ENCODE assay signal across 24 mouse cellular contexts in the genomic region with DNA sequence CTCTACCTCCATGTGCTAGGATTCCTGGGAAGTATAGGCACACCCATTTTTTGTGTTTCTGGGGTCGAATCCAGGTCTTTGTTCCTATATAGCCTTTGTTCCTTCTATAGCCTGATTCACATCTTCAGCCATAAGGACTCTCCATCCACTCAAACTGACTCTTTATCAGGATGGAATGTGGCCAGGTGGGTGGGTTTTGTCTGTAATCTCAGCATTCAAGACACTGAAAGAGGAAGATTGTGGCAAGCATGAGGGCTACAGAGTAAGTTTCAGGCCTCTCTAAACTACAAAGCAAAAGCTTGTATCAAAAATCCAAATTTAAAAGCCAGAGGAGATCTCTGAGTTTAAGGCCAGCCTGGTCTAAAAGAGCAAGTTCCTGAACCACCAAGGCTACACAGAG.
DNase-seq lines count a peak whose midpoint lies in the region; ATAC-seq and TF ChIP-seq lines count a peak whose summit lies in the region.
"Had no signal": no experiment of that assay in that cellular context is flagged by ENCODE, and none has a peak within 500 bp of the region (broad histone marks: within the 10 kb centered on the region; RNA-seq: fewer than 3 reads in every experiment).

No protein-coding gene starts in this region.

- no peak for TF ChIP-seq RAD21 in MEL (IDR thresholded peaks at IDR 0.05; ENCODE audit: low read depth, low read length)

- no peak overlapping the region for H3K4me2 ChIP-seq in lung, postnatal 0 days (replicated peaks; ENCODE audit: low read depth, low read length)

- no peak for TF ChIP-seq POLR2A in MEL (IDR thresholded peaks at IDR 0.05; ENCODE audit: control insufficient read depth in 1 of 2, insufficient read depth in 1 of 2, low read depth in 1 of 2, low read length in 2 of 2, poor library complexity in 1 of 2)
- no peak for TF ChIP-seq POLR2A in bone marrow macrophage, adult 2 months (IDR thresholded peaks at IDR 0.05; ENCODE audit: borderline replicate concordance, low read depth, low read length)
- TF ChIP-seq POLR2A in cerebellum, adult 2 months (IDR thresholded peaks at IDR 0.05; ENCODE audit: borderline replicate concordance, insufficient read depth, low read length) = no peak

- 0 out of 2 replicates have a peak, but pooled peaks have one; percentile 18 for TF ChIP-seq EP300 in lung, postnatal 0 days (IDR thresholded peaks at IDR 0.05)
- peak in 1 of 2 experiments; percentile 48; a peak in 1 of 4 replicates for TF ChIP-seq EP300 in MEL (IDR thresholded peaks at IDR 0.05; ENCODE audit: low read depth in 1 of 2, low read length in 2 of 2)

- 50% methylated on average over 1 of the region's 1 CpGs for WGBS in lung, postnatal 0 days
- WGBS in macrophage (ENCODE audit: missing documents) = 71% methylated on average over 1 of the region's 1 CpGs
- 74% methylated on average over 1 of the region's 1 CpGs for WGBS in cerebellum, adult 2 months

- H3K9ac ChIP-seq in lung, postnatal 0 days (replicated peaks; ENCODE audit: low read depth) = no peak overlapping the region
- H3K9ac ChIP-seq in MEL (ENCODE audit: control insufficient read depth, low read depth, low read length, poor library complexity, severe bottlenecking) = no peak overlapping the region

- TF ChIP-seq CTCF in lung, postnatal 0 days (IDR thresholded peaks at IDR 0.05) = no peak
- no peak for TF ChIP-seq CTCF in MEL (IDR thresholded peaks at IDR 0.05 in 2 of 3, conservative IDR thresholded peaks at IDR 0.05 in 1 of 3; ENCODE audit: control insufficient read depth in 1 of 3, insufficient read depth in 1 of 3, low read depth in 2 of 3, low read length in 3 of 3, poor library complexity in 1 of 3, severe bottlenecking in 1 of 3)
- TF ChIP-seq CTCF in bone marrow macrophage, adult 2 months (IDR thresholded peaks at IDR 0.05; ENCODE audit: low read depth, low read length) = no peak
- TF ChIP-seq CTCF in cerebellum, adult 2 months (IDR thresholded peaks at IDR 0.05; ENCODE audit: borderline replicate concordance, insufficient read depth, low read depth, low read length) = no peak

- H3K27me3 ChIP-seq in lung, postnatal 0 days (replicated peaks; ENCODE audit: insufficient read depth, low read length) = no peaks in the 10 kb centered on the region
- peaks cover 0 to 1% of the 10 kb centered on the region in 2 experiments; a peak in 1 of 4 replicates for H3K27me3 ChIP-seq in MEL (ENCODE audit: control insufficient read depth in 1 of 2, insufficient read depth in 2 of 2, low read length in 2 of 2)
- H3K27me3 ChIP-seq in cerebellum, adult 2 months (ENCODE audit: control insufficient read depth, insufficient read depth, low read length) = no peaks in the 10 kb centered on the region
- H3K27me3 ChIP-seq: CH12.LX, Patski had no signal

- no peak overlapping the region for H3K27ac ChIP-seq in lung, postnatal 0 days (ENCODE audit: low read length)
- H3K27ac ChIP-seq in MEL (ENCODE audit: control insufficient read depth, low read depth, low read length) (no peak overlapping the region), macrophage (peak overlapping the region; percentile 87)
- peak overlapping the region; percentile 31; the same call in 1 of the 2 replicates for H3K27ac ChIP-seq in bone marrow macrophage, adult 2 months (ENCODE audit: insufficient read depth, low read depth, low read length)
- H3K27ac ChIP-seq in cerebellum, adult 2 months (ENCODE audit: insufficient read depth, low read length) = no peak overlapping the region

- no peak overlapping the region for H3K4me3 ChIP-seq in lung, postnatal 0 days (ENCODE audit: low read depth, low read length)
- H3K4me3 ChIP-seq in MEL (ENCODE audit: control insufficient read depth in 1 of 2, insufficient read depth in 1 of 2, low read depth in 2 of 2, low read length in 2 of 2) = no peak overlapping the region
- no peak overlapping the region for H3K4me3 ChIP-seq in bone marrow macrophage, adult 2 months (ENCODE audit: insufficient read depth, low read length)
- no peak overlapping the region for H3K4me3 ChIP-seq in macrophage (ENCODE audit: inconsistent target)
- H3K4me3 ChIP-seq in cerebellum, adult 2 months (replicated peaks; ENCODE audit: insufficient read depth, low read depth, low read length) = no peak overlapping the region

- H3K36me3 ChIP-seq in lung, postnatal 0 days (ENCODE audit: insufficient read depth, low read length) = no peaks in the 10 kb centered on the region
- peaks cover 0 to 3% of the 10 kb centered on the region in 2 experiments; a peak in 1 of 4 replicates for H3K36me3 ChIP-seq in MEL (ENCODE audit: control insufficient read depth in 1 of 2, insufficient read depth in 2 of 2, low read length in 2 of 2)
- H3K36me3 ChIP-seq in macrophage (ENCODE audit: inconsistent target) = no peaks in the 10 kb centered on the region
- H3K36me3 ChIP-seq: G1E had no signal

- DNase-seq in lung, postnatal 0 days (ENCODE audit: low spot score) = no peak
- no peak for DNase-seq in lung, postnatal 10 days
- DNase-seq in MEL (ENCODE audit: low read depth, low spot score) = peak; percentile 34
- no peak for DNase-seq in kidney, postnatal 4 days
- no peak for DNase-seq in retina, postnatal 1 day
- no peak for DNase-seq in cerebellum, adult 2 months
- DNase-seq: adrenal gland, adult 2 months; adrenal gland, adult 8-10 months; adrenal gland, postnatal 10 days; adrenal gland, postnatal 14 days; adrenal gland, postnatal 25 days; adrenal gland, postnatal 36 days; B cell, adult 2 months; cerebellum, adult 11 months; cerebellum, adult 11-12 months; cerebellum, adult 18-20 months; cerebellum, adult 8-10 months had no signal

- no peaks in the 10 kb centered on the region for H3K4me1 ChIP-seq in lung, postnatal 0 days (ENCODE audit: insufficient read depth, low read depth, low read length)
- H3K4me1 ChIP-seq in MEL (ENCODE audit: control insufficient read depth in 1 of 2, insufficient read depth in 2 of 2, low read length in 2 of 2) = peaks cover 0 to 6% of the 10 kb centered on the region in 2 experiments; a peak in 2 of 4 replicates
- peaks cover 20% of the 10 kb centered on the region for H3K4me1 ChIP-seq in bone marrow macrophage, adult 2 months (ENCODE audit: control insufficient read depth, insufficient read depth, low read length)
- peaks cover 11% of the 10 kb centered on the region for H3K4me1 ChIP-seq in cerebellum, adult 2 months (ENCODE audit: control insufficient read depth, insufficient read depth, low read length)

- ATAC-seq in lung, postnatal 0 days = no peak
- ATAC-seq: activated CD4-positive, CD25-positive, alpha-beta regulatory T cell, adult 4 months; CD4-positive, CD25-positive, alpha-beta regulatory T cell, adult 4 months; Patski had no signal

- no peaks in the 10 kb centered on the region for H3K9me3 ChIP-seq in lung, postnatal 0 days (ENCODE audit: low read length)
- H3K9me3 ChIP-seq in MEL (replicated peaks; ENCODE audit: insufficient read depth, low read length) = no peaks in the 10 kb centered on the region
- H3K9me3 ChIP-seq: G1E had no signal

- H3K79me2 ChIP-seq in MEL (ENCODE audit: control insufficient read depth, insufficient read depth, low read length, poor library complexity) (no peaks in the 10 kb centered on the region), macrophage (ENCODE audit: inconsistent target) (no peaks in the 10 kb centered on the region)

TF ChIP-seq in MEL, 35 proteins besides CTCF, POLR2A, EP300 and RAD21:
- TF ChIP-seq JUND (IDR thresholded peaks at IDR 0.05; ENCODE audit: low read depth, low read length) (no peak), GATA1 (IDR thresholded peaks at IDR 0.05; ENCODE audit: low read depth, low read length) (peak; percentile 64), HCFC1 (IDR thresholded peaks at IDR 0.05; ENCODE audit: low read depth, low read length) (no peak), MYC (IDR thresholded peaks at IDR 0.05; ENCODE audit: low read depth, low read length) (no peak), SIN3A (IDR thresholded peaks at IDR 0.05; ENCODE audit: low read length) (no peak), RCOR1 (IDR thresholded peaks at IDR 0.05; ENCODE audit: low read depth, low read length) (peak; percentile 59; the same call in 1 of the 2 replicates)

Comparison
In these comparisons a context has a peak if more than half of its experiments do, and no peak if none do; other contexts are left out.
1. H3K27ac ChIP-seq: peak in bone marrow macrophage, adult 2 months (single experiment) and macrophage (single experiment); none in lung, postnatal 0 days (single experiment), MEL (single experiment) and cerebellum, adult 2 months (single experiment).